Mouse (Mus musculus): ENCODE measurements around the gene Slc9a2. TPM values are rescaled to one million over a fixed set of nuclear protein-coding genes. Genes with fewer than 3 reads are reported as not detected.

Slc9a2 gene
- polyA plus RNA-seq, 1 experiment from 2014 or later = 0.11 TPM

DNA sequence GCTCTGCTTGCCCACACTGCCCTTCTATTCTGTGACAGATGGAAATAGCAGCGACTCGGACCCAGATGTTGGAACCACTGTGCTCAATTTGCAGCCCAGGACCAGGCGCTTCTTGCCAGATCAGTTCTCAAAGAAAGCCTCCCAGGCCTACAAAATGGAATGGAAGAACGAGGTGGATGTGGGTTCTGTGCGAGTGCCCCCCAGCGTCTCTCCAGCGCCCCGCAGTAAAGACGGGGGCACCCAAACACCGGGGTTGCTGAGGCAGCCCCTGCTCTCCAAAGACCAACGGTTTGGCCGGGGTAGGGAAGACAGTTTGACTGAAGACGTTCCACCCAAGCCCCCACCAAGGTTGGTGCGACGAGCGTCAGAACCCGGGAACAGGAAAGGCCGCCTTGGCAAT lies 87.2 kb downstream of the Slc9a2 start:
- no peaks in the 10 kb centered on the region for H3K27me3 ChIP-seq (replicated peaks; ENCODE audit: insufficient read depth, low read length)
- H3K9ac ChIP-seq (replicated peaks; ENCODE audit: low read depth) = no peak overlapping the region
- H3K4me2 ChIP-seq (replicated peaks; ENCODE audit: low read depth, low read length) = no peak overlapping the region
- no peaks in the 10 kb centered on the region for H3K9me3 ChIP-seq (ENCODE audit: low read length)
- H3K27ac ChIP-seq (ENCODE audit: low read length) = no peak overlapping the region
- no peak for TF ChIP-seq CTCF (IDR thresholded peaks at IDR 0.05)
- TF ChIP-seq EP300 (IDR thresholded peaks at IDR 0.05) = no peak
- no peak overlapping the region for H3K4me3 ChIP-seq (ENCODE audit: low read depth, low read length)
- WGBS = 83% methylated on average over 18 of the region's 18 CpGs
- ATAC-seq = no peak
- no peak for DNase-seq (ENCODE audit: low spot score)
- H3K36me3 ChIP-seq (ENCODE audit: insufficient read depth, low read length) = no peaks in the 10 kb centered on the region
- H3K4me1 ChIP-seq (ENCODE audit: insufficient read depth, low read depth, low read length) = no peaks in the 10 kb centered on the region

DNA sequence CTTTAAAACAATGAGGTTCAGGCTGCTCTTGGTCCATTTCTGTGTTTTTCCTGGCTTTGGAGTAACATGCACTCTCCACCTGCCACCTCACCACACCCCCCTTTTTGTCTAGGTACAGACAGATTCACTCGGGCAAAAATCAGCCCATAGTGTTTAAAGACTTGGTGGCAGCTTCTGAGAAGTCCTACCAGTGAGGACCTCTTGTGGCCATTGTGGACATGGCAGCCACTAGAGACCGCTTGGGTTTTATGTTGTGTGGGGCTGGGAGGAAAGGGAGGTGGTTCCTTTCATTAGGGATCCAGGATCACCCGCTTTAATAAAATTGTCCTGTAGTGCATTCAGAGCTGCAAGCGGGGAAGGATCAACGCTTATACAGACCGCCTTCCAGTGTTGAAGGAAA lies 88.2 kb downstream of the Slc9a2 start:
- 37% methylated on average over 6 of the region's 6 CpGs for WGBS
- TF ChIP-seq EP300 (IDR thresholded peaks at IDR 0.05) (no peak), CTCF (IDR thresholded peaks at IDR 0.05) (peak; percentile 75)
- DNase-seq (ENCODE audit: low spot score) = peak; percentile 21

DNA sequence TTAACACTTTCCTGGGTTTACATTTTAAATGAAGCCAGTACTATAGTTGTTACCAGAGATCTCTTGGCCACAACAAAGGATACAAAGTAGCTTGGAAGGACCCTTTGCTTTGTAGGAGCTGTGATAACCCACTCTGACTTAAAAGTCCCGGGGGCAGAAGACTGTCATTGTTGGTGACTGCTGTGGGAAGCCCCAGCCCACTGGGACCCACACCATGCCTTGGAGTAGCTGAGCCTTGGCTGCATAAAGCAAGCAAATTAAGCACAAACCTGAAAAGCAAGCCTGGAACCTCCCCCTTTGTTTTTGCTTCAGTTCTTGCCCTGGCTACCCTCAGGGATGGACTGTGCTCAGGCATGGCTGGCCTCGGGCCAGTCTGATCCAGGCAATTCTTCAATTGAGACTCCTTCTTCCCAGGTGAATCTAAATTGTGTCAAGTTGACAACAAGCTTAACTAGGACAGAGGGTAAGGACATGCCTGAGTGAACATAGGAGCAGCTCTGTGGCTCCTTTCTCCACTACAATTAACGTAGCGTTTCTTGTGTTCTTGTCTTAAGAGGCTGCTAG lies 89.0 kb downstream of the Slc9a2 start:
- Histone ChIP-seq H3K36me3 (ENCODE audit: insufficient read depth, low read length) (no peaks in the 10 kb centered on the region), H3K4me2 (replicated peaks; ENCODE audit: low read depth, low read length) (no peak overlapping the region), H3K9me3 (ENCODE audit: low read length) (no peaks in the 10 kb centered on the region), H3K27me3 (replicated peaks; ENCODE audit: insufficient read depth, low read length) (no peaks in the 10 kb centered on the region), H3K27ac (ENCODE audit: low read length) (no peak overlapping the region), H3K4me1 (ENCODE audit: insufficient read depth, low read depth, low read length) (no peaks in the 10 kb centered on the region), H3K4me3 (ENCODE audit: low read depth, low read length) (no peak overlapping the region), H3K9ac (replicated peaks; ENCODE audit: low read depth) (no peak overlapping the region)
- DNase-seq (ENCODE audit: low spot score) (no peak), ATAC-seq (no peak)
- WGBS = 81% methylated on average over 4 of the region's 4 CpGs
- TF ChIP-seq CTCF (IDR thresholded peaks at IDR 0.05) (no peak), EP300 (IDR thresholded peaks at IDR 0.05) (no peak)

More for the DNA sequence above, 88.2 kb downstream of the Slc9a2 start:
- no peaks in the 10 kb centered on the region for H3K4me1 ChIP-seq (ENCODE audit: insufficient read depth, low read depth, low read length)
- H3K9ac ChIP-seq (replicated peaks; ENCODE audit: low read depth) = no peak overlapping the region
- H3K4me2 ChIP-seq (replicated peaks; ENCODE audit: low read depth, low read length) = no peak overlapping the region
- no peaks in the 10 kb centered on the region for H3K27me3 ChIP-seq (replicated peaks; ENCODE audit: insufficient read depth, low read length)
- ATAC-seq = no peak
- no peaks in the 10 kb centered on the region for H3K9me3 ChIP-seq (ENCODE audit: low read length)
- H3K36me3 ChIP-seq (ENCODE audit: insufficient read depth, low read length) = no peaks in the 10 kb centered on the region
- no peak overlapping the region for H3K27ac ChIP-seq (ENCODE audit: low read length)
- no peak overlapping the region for H3K4me3 ChIP-seq (ENCODE audit: low read depth, low read length)

DNA sequence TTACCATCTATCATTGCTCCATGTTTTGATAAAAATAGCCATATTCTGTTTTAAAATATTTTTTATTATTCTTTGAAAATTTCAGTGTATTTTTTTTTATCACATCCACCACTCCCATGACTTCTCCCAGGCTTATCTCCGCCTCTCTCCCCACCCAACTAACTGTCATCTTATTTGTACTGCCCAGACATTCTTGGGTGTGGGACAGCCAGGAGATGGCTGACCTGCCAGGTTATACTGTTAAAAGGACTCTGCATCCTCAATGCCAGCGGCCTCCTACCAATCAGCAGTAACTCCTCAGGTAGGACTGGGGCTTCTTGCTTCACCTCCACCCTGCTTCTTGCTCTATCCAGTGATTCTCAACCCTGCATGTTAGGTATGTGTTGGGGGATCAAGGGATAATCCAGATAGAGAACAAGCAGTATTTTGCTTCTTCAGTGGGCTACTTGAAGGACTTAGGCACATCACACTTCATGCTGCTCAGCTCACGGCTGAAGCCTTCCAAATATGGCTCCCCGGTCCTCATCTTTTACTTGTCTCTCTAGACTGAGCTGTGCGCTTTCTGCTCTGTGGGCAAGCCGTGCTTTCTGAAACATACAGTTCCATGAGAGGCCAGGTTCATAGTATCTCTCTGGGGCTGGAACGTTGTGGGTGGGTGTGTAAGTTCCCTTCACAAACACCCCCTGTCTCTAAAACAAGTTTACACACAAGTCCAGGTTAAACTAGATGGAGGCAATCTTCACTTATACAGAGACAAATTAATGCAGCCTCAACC lies 91.0 kb downstream of the Slc9a2 start:
- WGBS = 86% methylated on average over 7 of the region's 7 CpGs
- Histone ChIP-seq H3K36me3 (ENCODE audit: insufficient read depth, low read length) (no peaks in the 10 kb centered on the region), H3K9ac (replicated peaks; ENCODE audit: low read depth) (no peak overlapping the region), H3K4me2 (replicated peaks; ENCODE audit: low read depth, low read length) (no peak overlapping the region), H3K4me1 (ENCODE audit: insufficient read depth, low read depth, low read length) (no peaks in the 10 kb centered on the region), H3K9me3 (ENCODE audit: low read length) (no peaks in the 10 kb centered on the region), H3K4me3 (ENCODE audit: low read depth, low read length) (no peak overlapping the region), H3K27ac (ENCODE audit: low read length) (no peak overlapping the region), H3K27me3 (replicated peaks; ENCODE audit: insufficient read depth, low read length) (no peaks in the 10 kb centered on the region)
- no peak for TF ChIP-seq EP300 (IDR thresholded peaks at IDR 0.05)
- TF ChIP-seq CTCF (IDR thresholded peaks at IDR 0.05) = no peak
- DNase-seq (ENCODE audit: low spot score) (no peak), ATAC-seq (no peak)

DNA sequence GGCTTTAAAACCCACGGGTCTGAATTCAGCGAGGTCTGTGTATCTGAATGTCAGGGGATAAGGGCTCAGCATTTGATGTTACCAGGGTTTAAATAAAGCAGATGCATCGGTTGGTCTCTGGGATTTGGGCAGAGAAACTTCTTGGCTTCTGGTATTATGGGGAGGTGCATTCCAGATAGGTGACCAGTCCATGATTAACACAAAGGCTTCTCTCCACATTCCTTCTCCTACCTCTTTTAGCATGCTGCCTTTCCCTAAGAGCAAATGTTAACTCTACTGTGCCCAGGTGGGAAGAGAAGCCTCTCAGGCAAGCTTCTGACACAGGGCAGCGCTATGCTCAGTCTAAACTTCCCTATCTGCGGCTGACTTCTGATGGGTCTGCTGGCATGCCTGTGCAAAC lies 92.9 kb downstream of the Slc9a2 start:
- no peak for DNase-seq (ENCODE audit: low spot score)
- H3K4me2 ChIP-seq (replicated peaks; ENCODE audit: low read depth, low read length) = no peak overlapping the region
- no peak overlapping the region for H3K9ac ChIP-seq (replicated peaks; ENCODE audit: low read depth)
- H3K36me3 ChIP-seq (ENCODE audit: insufficient read depth, low read length) = no peaks in the 10 kb centered on the region
- no peak for TF ChIP-seq CTCF (IDR thresholded peaks at IDR 0.05)
- TF ChIP-seq EP300 (IDR thresholded peaks at IDR 0.05) = no peak
- no peaks in the 10 kb centered on the region for H3K4me1 ChIP-seq (ENCODE audit: insufficient read depth, low read depth, low read length)
- no peak overlapping the region for H3K4me3 ChIP-seq (ENCODE audit: low read depth, low read length)
- no peak for ATAC-seq
- no peak overlapping the region for H3K27ac ChIP-seq (ENCODE audit: low read length)
- no peaks in the 10 kb centered on the region for H3K9me3 ChIP-seq (ENCODE audit: low read length)
- 81% methylated on average over 5 of the region's 5 CpGs for WGBS
- no peaks in the 10 kb centered on the region for H3K27me3 ChIP-seq (replicated peaks; ENCODE audit: insufficient read depth, low read length)

DNA sequence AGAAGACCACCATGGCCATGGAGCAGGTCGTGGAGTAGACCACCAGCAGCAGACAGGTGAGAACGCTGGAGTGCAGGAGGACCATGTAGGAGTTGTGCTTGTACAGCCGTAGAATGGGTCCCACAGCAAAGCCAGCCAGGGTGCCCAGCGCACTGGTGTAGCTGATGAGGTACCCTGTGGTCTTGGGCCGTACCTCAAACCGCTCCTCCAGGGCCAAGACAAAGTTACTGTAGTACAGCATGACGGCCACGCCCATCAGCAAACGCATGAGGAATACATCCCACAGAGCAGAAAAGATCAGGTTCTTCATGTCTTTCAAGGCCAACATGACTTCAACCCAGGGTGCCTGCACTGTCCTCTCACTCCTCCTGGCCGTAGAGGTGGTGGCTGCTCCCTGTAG lies 93.7 kb downstream of the Slc9a2 start:
- Histone ChIP-seq H3K4me1 (ENCODE audit: insufficient read depth, low read depth, low read length) (no peaks in the 10 kb centered on the region), H3K27me3 (replicated peaks; ENCODE audit: insufficient read depth, low read length) (no peaks in the 10 kb centered on the region), H3K9ac (replicated peaks; ENCODE audit: low read depth) (no peak overlapping the region), H3K4me3 (ENCODE audit: low read depth, low read length) (no peak overlapping the region), H3K27ac (ENCODE audit: low read length) (no peak overlapping the region), H3K4me2 (replicated peaks; ENCODE audit: low read depth, low read length) (no peak overlapping the region), H3K9me3 (ENCODE audit: low read length) (no peaks in the 10 kb centered on the region), H3K36me3 (ENCODE audit: insufficient read depth, low read length) (no peaks in the 10 kb centered on the region)
- TF ChIP-seq EP300 (IDR thresholded peaks at IDR 0.05) (no peak), CTCF (IDR thresholded peaks at IDR 0.05) (no peak)
- DNase-seq (ENCODE audit: low spot score) (no peak), ATAC-seq (no peak)
- 90% methylated on average over 10 of the region's 10 CpGs for WGBS
